Mouse (Mus musculus): Measurements from ENCODE around the gene Pdcd7.
A peak's percentile ranks its signal among the peaks of the same experiment; 100 is the strongest.

The Pdcd7 gene

DNA sequence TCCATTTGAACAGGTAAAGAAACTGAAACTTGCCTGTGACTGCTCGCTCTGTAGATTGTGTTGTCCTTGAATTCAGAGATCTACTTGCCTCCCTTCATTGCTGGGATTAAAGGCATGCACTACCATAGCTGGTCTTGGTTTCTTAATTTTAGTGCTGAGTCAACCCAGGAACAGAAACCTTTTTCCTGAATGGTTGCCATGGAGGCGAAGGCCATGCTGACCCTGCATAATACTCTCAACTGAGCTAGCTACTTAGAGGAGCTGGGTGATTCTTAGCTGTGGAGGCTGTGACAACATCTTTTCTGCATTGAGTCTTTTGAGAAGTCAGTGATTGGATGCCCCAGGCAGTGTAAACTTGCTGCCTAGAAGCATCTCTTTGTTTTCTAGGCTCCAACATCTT is 11.1 kb downstream of the Pdcd7 start:
- DNase-seq (ENCODE audit: low spot score in 2 of 2) = no peak

DNA sequence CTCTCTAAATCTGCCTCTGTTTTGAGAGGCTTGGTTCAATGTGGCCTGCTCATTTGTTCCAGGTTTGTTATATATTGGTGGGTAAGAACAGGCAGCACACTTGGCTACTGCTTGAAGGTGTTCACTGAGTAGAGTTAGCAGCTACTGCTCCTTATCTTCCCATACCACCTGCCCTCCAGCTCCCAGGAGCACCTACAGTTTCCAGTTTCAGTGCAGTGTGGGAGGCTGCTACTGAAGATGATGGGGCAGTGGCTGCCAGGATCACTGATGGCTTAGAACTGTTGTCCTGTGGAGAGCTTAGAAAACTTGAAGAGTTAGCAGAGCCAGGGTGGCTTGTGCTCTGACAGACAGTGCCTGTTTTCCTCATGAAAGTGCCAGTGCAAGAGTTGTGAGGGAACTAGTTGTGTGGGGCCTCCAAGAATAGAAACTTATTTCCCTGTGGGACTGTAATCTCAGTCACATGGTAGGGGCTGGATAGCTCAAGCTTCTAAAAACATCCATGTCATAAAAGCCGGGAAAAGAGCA is 13.1 kb downstream of the Pdcd7 start:
- no peak for DNase-seq (ENCODE audit: low spot score in 2 of 2)

DNA sequence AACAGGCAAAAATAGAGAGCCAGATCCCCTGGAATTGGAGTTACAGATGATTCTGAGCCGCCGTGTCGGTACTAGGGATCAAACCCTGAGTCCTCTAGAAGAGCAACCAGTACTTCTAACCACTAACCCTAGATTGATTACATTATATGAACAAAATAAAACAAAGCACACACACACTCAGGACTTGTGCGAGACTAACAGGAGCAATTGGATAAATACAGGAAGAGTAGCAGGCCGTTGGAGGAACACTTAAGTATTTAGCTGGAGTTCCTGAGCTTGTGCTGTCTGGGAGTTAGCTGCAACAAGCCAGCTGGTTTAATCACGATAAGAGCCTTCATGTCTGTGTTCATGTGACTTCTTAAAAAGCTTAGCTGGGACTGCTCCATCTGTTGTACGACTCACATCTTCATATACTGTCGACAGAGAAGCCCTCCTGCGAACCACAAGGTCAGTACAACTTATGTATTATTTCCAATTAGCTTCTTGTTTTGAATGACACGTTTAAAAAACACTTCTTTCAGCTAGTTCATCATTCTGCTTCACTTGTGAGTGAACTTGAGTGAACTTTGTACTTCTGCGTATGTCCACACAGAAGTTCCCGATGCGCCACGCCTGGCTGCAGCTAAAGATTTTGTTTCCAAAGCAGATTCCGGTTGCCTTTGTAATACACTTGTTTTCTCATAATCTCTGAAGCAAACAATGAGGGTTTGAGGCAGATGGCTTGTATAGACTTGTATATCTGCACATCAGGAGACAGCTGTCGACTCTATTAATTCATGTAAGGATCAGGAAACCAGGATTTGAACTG is 14.9 kb downstream of the Pdcd7 start, which contains the start of gene Ubap1l:
Gene Ubap1l (plus strand): TSS at position 401 of the 808 bp plus-strand sequence.
- DNase-seq (ENCODE audit: low spot score in 2 of 2) = no peak

DNA sequence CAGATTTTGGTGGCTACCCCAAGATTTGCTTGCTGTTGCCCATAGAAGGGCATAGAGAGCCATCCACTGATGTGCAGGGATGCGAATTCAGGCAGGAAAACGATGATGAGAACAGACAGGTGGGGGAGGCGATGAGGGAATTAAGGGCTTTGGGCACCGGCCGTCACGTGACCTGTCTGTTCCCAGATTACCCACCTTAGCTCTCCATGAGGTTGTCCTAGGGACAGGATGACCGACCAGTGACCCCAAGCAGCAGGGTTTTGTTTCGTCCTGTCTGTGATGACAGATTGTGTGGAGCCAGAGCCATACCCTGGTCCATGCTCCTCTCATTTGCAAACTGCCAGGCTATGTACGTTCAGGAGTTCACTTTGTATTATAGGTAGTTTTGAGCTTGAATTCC is 17.8 kb downstream of the Pdcd7 start:
- DNase-seq (ENCODE audit: low spot score in 2 of 2) = no peak

DNA sequence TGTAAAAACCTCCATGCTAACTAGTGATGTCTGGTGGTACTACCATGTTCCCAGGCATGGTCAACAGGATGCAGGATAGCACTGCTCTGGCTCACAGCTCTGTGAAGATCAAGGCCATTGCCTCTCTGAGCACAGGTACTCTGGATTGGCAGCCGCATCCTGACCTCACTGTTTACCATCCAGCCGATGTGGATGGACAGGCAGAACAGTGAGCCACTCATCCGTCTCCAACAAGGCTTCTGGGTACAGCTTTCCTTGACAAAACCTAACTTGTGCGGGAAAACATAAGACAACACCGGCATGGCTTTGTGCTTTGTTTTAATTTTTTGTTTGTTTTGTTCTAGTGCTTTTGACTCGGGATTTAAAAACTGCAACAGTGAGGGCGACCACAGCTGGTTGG is 19.8 kb downstream of the Pdcd7 start:
- no peak for DNase-seq (ENCODE audit: low spot score in 2 of 2)

DNA sequence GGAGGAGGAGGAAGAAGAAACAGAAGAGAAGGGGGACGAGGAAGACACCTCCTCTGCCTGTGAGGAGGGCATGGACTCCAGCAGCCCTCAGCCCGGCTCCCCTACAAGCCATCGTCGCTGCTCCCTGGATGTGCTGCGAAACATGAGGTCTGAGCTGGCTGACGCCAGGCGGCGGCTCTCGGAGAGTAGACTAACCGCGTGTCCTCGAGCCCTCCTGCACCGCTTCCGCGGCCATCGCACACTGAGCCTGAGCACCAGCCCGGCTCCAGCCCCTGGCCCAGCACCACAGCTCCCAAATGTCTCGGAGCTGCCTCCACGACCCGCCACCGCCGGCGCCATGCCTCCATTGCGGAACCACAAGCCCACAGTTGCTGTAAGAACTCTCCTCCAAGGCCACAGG is 25.9 kb downstream of the Pdcd7 start:
- DNase-seq (ENCODE audit: low spot score in 2 of 2) = no peak

DNA sequence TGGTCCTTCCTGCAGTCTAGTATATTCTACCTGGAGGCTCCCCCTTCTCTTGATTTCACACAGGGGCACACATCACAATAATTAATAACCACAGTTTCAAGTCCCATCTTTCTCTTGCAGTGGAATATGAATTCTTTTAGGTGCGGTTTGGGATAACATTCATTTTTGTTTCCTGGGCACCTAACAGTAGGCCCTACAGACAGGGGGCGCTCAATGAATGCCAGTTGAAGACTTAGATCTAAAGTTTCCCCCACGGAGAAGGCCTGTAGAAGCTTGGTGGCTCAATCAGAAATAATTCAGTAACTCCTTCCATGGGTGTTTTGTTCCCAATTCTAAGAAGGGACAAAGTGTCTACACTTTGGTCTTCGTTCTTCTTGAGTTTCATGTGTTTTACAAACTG is 26.5 kb downstream of the Pdcd7 start:
- peak in 1 of 2 experiments; percentile 28 for DNase-seq (ENCODE audit: low spot score in 2 of 2)

DNA sequence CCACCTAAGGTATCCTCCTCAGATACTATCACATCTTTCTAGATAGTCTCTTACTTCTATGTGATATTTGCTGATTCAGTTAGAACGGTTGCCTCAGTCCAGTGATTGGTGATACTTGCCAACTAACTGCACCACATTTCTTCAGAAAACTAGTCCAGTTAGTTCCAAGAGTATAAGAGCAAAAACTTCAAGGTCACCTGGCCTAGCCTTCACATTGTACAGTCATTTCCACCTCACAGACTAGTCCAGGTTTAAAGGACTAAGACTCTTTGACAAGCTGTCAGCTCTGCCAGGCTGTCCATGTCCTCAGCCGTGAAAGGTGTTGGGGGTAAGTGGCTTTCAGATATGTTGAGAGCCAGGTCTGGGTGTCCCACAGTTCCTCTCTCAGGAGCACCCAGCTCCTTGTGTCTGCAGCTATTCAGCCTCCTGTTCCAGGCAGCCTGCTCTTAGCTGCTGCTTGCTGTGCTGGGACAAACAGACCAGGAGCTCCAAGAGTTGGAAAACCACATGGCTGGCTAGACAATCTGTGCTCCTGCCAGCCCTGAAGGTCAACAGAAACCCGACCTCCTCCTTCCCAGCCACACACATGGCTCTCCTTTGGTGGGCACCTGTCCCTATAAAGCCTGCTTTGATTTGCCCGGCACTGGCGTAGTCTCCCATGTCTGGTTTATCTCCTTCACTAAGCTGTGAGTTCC is 28.7 kb downstream of the Pdcd7 start:
- DNase-seq (ENCODE audit: low spot score in 2 of 2) = no peak

DNA sequence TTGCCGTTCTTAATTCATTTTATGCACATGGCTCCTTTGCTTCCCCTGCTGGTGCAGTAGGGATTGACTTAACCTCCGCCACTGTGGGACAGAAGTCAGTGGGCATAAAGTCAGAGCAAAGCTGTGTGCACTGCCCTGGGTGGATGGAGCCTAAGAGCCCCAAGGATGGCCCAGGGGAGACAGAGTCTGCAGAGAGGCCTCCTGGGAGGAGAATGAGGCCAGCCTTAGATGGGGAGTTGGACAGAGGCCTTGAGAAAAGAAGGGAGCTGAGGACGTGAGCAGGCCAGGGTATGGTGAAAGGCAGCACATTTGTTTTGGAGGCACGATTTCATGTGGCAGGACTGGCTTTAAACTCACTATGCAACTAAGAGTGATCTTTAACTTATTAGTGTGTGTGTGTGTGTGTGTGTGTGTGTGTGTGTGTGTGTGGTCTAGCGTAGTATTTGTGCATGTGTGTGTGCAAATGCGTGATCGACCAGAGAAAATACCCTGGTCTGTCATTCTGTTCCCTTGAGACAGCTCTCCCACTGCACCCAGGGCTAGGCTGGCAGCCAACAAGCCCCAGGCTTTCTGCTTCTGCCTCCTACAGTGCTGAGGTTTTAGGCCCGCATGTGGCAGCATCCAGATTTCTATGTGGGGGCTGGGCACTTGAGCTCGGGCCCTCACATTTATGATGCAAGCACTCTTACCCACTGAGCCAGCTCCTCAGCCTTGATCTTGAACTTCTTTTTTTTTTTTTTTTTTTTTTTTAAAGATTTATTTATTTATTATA is 29.4 kb downstream of the Pdcd7 start:
- DNase-seq (ENCODE audit: low spot score in 2 of 2) = peak in 1 of 2 experiments; percentile 67

DNA sequence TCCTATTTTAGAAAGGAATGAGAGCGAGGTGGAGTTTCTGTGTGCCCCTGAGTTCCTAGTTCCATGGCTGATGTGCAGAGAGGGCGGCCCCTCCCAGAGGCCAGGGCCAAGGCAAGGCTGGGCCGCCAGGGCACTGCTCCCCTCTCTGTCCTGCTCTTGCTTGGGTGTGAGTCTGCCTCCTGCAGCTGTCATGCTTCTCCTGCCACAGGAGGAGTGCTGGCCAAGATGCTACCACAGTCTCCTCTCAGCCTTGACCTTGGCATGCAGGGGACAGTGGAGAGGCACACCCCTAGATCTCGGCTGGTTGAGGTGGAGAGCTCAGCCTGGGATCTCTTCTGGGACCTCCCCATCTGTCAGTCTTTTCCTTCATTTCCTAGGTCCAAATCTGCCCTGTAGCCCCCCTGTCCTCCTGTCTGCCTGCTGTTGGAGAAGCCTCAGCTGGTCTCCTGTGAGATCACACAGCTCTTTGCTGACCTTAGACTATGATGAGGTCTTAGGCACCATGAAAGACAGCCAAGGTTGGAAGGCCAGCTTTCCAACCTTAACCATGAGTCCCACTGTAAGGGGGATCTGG is 35.2 kb downstream of the Pdcd7 start:
- DNase-seq (ENCODE audit: low spot score in 2 of 2) = no peak

DNA sequence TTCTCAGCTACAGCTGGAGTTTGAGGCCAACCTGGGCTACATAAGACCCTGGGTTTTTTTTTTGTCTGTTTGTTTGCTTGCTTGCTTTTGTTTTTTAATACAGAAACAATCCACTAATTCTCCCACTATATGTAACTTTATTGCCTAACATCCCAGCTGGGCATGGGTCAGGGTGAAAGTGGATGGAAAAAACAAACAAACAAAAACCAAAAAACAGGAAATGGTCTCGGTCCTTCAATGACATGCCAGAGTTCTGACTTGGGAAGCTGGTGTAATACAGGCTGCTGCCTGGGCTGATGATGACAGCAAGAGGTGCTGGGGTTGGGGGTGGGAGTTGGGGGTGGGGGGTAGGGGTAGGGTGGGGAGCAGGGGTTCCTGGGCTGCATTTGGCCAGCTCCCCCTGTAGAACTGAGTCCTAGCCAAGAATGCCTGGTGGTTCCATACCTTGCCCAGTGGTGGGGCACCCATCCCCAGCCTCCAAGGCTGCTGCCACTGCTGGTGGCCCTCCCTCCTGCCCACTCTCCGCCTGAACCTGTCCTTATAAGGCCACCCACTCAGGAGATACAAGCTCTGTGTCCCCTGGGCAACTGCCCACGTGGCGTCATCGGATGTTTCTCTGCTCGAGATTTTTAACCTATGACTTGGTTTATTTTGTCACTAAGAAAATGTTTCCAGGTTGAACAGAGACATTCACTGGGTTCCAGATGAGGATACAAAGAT is 36.3 kb downstream of the Pdcd7 start:
- DNase-seq (ENCODE audit: low spot score in 2 of 2) = no peak

DNA sequence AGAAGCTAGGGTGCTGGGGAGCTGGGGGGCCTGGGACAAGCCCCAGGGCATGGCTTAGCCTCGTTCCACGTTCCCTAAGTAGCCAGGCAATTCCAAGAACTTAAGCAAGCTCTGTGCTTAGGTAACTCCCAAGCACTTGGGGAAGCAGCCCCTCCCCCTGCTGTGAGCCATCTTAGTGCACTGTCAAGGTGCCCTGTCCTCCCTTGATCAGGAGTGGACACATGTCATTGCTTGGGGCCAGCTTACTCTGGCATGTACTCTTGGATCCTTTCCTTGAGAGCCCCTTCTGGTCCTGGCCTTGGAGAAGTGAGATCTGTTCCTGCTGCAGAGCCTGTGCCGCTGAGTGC is 36.8 kb downstream of the Pdcd7 start:
- DNase-seq (ENCODE audit: low spot score in 2 of 2) = no peak

DNA sequence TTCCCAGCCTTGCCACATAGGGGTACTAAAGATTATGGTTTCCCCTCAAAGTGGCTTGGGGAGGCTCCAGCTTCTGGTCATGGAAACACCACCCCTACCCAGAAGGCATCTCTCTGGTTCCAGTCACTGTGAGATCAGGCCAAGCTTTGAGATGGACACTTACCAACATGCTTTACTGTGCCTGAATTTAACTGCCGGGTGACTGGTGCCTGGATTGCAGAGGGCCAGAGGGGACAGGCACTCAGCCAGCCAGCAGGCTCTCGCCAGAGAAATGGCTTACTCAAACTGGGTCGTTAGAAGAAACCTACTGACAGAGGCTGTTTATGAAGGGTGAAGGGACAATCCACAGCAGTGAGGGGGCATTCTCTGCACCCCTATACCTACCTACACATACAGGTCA is 38.4 kb downstream of the Pdcd7 start:
- DNase-seq (ENCODE audit: low spot score in 2 of 2) = no peak

DNA sequence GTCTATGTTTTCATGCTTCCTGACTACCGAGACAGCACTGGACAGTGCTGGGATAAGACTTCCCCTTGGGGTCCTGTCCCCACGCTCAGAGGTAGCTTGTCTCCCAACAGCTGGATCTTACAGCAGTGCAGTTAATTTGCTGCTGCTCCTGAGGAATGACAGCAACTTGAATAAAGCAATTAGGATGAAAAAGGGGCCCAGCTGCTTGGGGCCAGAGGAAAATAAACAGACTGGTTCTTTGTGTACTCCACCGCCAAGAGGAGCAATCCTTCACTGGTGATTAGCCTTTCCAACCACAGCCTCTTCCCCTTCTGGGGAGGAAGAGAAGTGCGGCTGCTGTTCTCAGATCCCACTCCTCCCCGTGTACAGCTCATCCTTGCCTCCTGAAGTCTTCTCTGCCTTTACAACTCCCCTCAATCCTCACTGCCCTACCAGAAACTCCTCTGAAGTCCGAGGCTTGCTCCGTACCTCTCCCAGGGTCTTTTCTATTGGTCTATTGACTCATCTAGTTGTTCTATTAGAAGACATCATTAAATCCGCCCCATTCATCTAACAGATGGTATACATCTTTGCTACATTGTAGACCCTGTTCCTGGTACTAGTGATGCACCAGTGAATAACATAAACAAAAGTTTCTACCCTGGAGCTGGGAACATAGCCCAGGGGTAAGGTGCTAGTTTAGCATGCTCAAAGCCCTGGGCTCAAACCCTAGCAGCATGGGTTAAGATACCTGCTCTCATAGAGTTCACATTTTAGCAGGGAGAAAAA is 40.7 kb downstream of the Pdcd7 start:
- DNase-seq (ENCODE audit: low spot score in 2 of 2) = no peak

DNA sequence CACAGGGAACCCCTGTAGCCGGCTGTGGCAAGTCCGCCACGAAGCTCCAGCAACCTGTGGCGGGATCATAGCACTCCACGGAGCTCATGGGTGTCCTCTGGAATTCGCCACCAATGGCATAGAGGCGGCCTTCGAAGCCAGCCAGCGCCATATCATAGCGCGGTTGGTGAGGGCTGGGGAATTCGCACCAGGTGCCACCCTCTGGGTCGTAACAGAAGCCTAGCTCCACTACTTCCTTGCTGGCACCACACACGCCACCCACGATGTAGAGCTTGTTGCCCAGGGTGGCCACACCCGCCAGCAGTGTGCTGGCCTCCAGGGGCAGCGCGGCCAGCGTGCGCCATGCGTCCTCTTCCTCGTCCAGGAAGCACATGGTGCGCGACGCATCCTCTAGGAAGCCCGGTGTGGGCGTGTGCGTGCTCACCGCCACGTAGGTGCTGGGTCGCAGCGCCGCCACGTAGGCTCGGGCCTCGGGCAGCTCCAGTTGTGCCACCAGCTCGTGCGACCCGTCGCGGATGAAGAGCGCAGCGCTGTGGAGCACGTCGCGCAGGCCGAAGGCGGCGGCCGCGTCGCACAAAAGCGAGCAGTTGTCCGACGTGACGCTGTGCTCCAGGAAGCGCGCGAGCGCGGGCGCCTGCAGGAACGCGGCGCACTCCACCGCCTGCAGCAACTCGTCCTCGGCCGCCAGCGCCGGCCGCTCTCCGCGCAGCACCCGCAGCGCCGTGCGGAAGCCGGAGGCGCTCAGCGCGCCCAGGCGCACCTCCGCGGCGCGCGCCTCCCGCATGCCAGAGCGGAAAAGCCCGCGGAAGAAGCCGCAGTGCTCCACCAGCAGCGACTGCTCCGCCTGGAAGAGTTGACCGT is 45.1 kb downstream of the Pdcd7 start:
- DNase-seq (ENCODE audit: low spot score in 2 of 2) = no peak

DNA sequence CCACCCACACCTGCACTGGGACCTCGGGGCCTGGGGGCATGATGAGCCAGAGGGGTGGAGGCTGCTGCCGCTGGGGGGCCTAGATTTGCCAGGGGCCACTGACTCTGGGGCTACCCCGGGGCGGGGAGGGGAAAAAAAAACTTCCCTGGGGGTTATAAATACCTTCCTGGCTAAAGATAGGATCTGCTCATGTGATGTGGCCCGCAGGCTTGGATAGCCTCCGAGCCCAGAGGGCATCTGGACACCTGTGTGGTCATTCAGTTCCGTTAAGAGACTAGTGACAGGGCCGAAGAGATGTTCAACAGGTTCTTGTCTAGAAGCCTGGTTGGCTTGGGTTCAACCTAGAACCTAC is 45.7 kb downstream of the Pdcd7 start, which contains the start of gene Kbtbd13:
Gene Kbtbd13 (minus strand): TSS at position 40 of the 352 bp plus-strand sequence.
- no peak for DNase-seq (ENCODE audit: low spot score in 2 of 2)

DNA sequence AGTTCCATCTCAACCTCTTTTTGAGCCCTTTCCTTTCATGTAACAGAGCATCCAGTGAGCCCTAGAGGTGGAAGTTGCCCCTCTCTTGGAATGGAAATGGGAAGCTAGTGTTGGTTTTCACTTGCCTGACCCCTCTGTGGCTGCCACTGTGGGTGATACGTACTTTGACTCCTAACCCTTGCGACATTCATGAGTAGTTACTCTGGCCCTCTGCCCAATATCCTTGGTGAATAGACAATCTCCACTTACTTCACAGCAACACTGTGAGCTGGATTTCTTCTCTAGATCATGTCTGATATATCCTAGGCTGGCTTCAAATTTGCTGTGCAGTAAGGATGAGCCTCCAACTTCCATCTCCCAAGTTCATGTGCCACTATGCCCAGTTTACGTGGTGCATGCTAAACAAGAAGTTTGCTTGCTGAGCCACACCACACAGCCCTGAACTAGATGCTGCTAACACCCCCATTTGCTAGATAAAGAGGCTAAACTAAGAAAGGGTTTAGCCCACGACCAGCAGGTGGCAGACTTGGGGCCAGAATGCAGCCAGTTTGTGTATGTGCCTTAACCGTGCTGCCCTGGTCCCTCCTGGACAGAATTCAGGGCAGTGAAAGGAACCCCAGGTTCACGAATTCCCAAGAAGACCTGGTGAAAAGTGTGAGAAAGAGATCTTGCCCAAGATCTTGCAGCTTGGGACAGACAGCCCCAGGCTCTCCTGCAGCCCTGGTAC is 46.9 kb downstream of the Pdcd7 start:
- DNase-seq (ENCODE audit: low spot score in 2 of 2) = peak in 1 of 2 experiments; percentile 67

DNA sequence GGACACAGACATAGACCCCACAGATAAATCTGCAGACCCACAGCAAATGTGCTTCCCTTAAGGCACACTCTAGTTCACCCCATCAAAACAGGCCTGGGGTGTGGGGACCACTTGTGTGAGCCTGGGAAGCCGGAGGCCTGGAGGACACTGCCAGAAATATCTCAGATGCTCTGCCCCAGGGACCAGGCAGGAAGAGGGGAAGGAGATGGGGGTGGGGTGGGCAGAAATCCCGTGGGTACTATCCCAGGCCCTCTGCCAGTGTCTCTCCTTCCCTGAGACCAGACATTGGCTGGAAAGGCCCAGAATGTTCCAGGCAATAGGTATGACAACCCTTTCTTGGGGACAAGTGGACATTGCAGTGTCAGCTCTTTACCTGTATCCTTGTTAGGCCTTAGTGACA is 47.7 kb downstream of the Pdcd7 start:
- DNase-seq (ENCODE audit: low spot score in 2 of 2) = no peak

DNA sequence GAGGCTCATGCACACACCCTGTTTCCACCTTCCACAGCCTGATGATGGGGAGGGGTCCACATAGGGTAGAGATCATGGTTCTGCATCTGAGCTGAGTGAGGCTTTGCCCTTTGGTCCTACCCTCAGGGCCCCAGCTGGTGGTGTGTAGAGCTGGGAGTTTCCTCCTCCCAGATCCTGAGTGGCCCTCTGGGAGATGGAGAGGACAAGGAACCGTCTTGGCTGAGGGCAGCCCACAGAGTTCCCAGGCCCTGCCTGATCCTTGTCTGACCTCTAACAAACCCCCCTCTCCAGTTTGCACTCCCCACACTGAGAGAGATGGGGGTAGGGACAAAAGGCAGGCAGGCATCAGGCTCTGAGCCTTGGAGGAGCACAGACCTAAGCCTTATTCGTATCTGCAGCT is 48.5 kb downstream of the Pdcd7 start:
- DNase-seq (ENCODE audit: low spot score in 2 of 2) = no peak

Measured in left cerebral cortex, adult 9 months (tissue).